Mouse (Mus musculus) cerebellum, adult 2 months (tissue): ENCODE results near the gene Slc7a5.

ENCODE experiments used
- CTCF ChIP-seq: fragments of 200-500 bp; IDR thresholded peaks from 2 replicates; pipeline ENCODE4 v1.5.1; 2011; ENCODE audit warnings: low read depth, mild to moderate bottlenecking, control low read depth, low read length, moderate library complexity, borderline replicate concordance; ENCODE audit not compliant: insufficient read depth
- POLR2A ChIP-seq: fragments of 200-500 bp; IDR thresholded peaks from 2 replicates; pipeline ENCODE4 v1.6.1; 2011; ENCODE audit warnings: low read length, control low read depth, borderline replicate concordance; ENCODE audit not compliant: insufficient read depth

- TF ChIP-seq CTCF (no peak), POLR2A (no peak)
These were observed 10.9 kb downstream of the Slc7a5 start for GRCm38 (mm10) chr8:121896476-121897145.
